Mouse (Mus musculus) frontal cortex, postnatal 25 days (tissue): ENCODE results near the gene Eps8l1.
"Not testable (repeated sequence)": the region's sequence is repeated elsewhere in the genome, so short reads cannot be mapped to it uniquely, and the experiment has no call there.

Experiments
- DNase-seq, 2 experiments: peaks; one replicate each; pipeline ENCODE4 v3.0.0; 2022; ENCODE audit warnings: low spot score in 2 of 2

Gene Eps8l1

GRCm38 (mm10) chr7:4460576-4461434 is at the start of gene Eps8l1:
Eps8l1 (plus strand) TSS chr7:4460674.
- no peak for DNase-seq

GRCm38 (mm10) chr7:4412406-4412805 is 48.1 kb upstream of the Eps8l1 start:
- DNase-seq, result not testable (repeated sequence)

GRCm38 (mm10) chr7:4419681-4420080 is 40.8 kb upstream of the Eps8l1 start:
- no peak for DNase-seq

- DNase-seq, result no peak
Measured at GRCm38 (mm10) chr7:4420230-4420629, 40.2 kb upstream of the Eps8l1 start.

GRCm38 (mm10) chr7:4427161-4427912 is 33.1 kb upstream of the Eps8l1 start:
- DNase-seq, result peak; percentile 86 to 90

- DNase-seq, result no peak
Measured at GRCm38 (mm10) chr7:4430246-4430844, 30.1 kb upstream of the Eps8l1 start.

- DNase-seq, result peak; percentile 52 to 57
Measured at GRCm38 (mm10) chr7:4431548-4431947, 28.9 kb upstream of the Eps8l1 start.

GRCm38 (mm10) chr7:4432026-4432425 is 28.4 kb upstream of the Eps8l1 start:
- no peak for DNase-seq

GRCm38 (mm10) chr7:4437721-4438120 is 22.8 kb upstream of the Eps8l1 start:
- DNase-seq, result no peak

- DNase-seq, result no peak
Measured at GRCm38 (mm10) chr7:4440549-4440948, 19.9 kb upstream of the Eps8l1 start.

- DNase-seq, result peak; percentile 72 to 82
Measured at GRCm38 (mm10) chr7:4445216-4445791, 15.2 kb upstream of the Eps8l1 start, which contains the start of gene Rdh13. Rdh13 (minus strand) TSS chr7:4445649.

GRCm38 (mm10) chr7:4447138-4447537 is 13.3 kb upstream of the Eps8l1 start:
- DNase-seq, result no peak

- no peak for DNase-seq
Measured at GRCm38 (mm10) chr7:4448439-4448838, 12.0 kb upstream of the Eps8l1 start.

GRCm38 (mm10) chr7:4449211-4449610 is 11.3 kb upstream of the Eps8l1 start:
- no peak for DNase-seq

GRCm38 (mm10) chr7:4452644-4453043 is 7.8 kb upstream of the Eps8l1 start:
- no peak for DNase-seq

GRCm38 (mm10) chr7:4464194-4464824 is 3.8 kb downstream of the Eps8l1 start:
- DNase-seq, result no peak

GRCm38 (mm10) chr7:4467801-4468200 is 7.3 kb downstream of the Eps8l1 start:
- no peak for DNase-seq

GRCm38 (mm10) chr7:4470275-4471178 is 10.1 kb downstream of the Eps8l1 start:
- DNase-seq, result peak in 1 of 2 experiments; percentile 54

- peak; percentile 79 to 83 for DNase-seq
Measured at GRCm38 (mm10) chr7:4471179-4471555, 10.7 kb downstream of the Eps8l1 start.

- DNase-seq, result no peak
Measured at GRCm38 (mm10) chr7:4473940-4474339, 13.5 kb downstream of the Eps8l1 start.
